ENCODE assay signal across 8 mouse cellular contexts in genomic region chr9:107901627-107901914, GRCm38 (mm10). TPM values are rescaled to one million over a fixed set of nuclear protein-coding genes. Genes with fewer than 3 reads are reported as not detected.
DNase-seq lines count a peak whose midpoint lies in the region; ATAC-seq and TF ChIP-seq lines count a peak whose summit lies in the region.

No protein-coding gene starts in this region.

- H3K9ac ChIP-seq in kidney, embryonic 16.5 days (replicated peaks; ENCODE audit: low read length) = peak overlapping the region; percentile 14; the same call in 1 of the 2 replicates
- H3K9ac ChIP-seq in neural tube, embryonic 13.5 days = peak overlapping the region; percentile 56; the same call in 1 of the 2 replicates
- H3K9ac ChIP-seq in lung, postnatal 0 days (replicated peaks; ENCODE audit: low read depth) = no peak overlapping the region

- no peak for TF ChIP-seq CTCF in lung, postnatal 0 days (IDR thresholded peaks at IDR 0.05)

- H3K9me3 ChIP-seq in kidney, embryonic 16.5 days (ENCODE audit: low read length) = no peaks in the 10 kb centered on the region
- H3K9me3 ChIP-seq in forebrain, embryonic 10.5 days = no peaks in the 10 kb centered on the region
- no peaks in the 10 kb centered on the region for H3K9me3 ChIP-seq in limb, embryonic 10.5 days (replicated peaks)
- no peaks in the 10 kb centered on the region for H3K9me3 ChIP-seq in neural tube, embryonic 13.5 days
- no peaks in the 10 kb centered on the region for H3K9me3 ChIP-seq in lung, postnatal 0 days (ENCODE audit: low read length)

- WGBS in kidney, embryonic 16.5 days = 12% methylated on average over 17 of the region's 17 CpGs
- 8% methylated on average over 17 of the region's 17 CpGs for WGBS in forebrain, embryonic 10.5 days
- WGBS in limb, embryonic 10.5 days = 13% methylated on average over 17 of the region's 17 CpGs
- 12% methylated on average over 17 of the region's 17 CpGs for WGBS in neural tube, embryonic 13.5 days
- 29% methylated on average over 17 of the region's 17 CpGs for WGBS in lung, postnatal 0 days

- no peak for ATAC-seq in kidney, embryonic 16.5 days (ENCODE audit: low FRiP score, low TSS enrichment)
- ATAC-seq in neural tube, embryonic 13.5 days (ENCODE audit: low read depth) = no peak; the same call in 1 of the 2 replicates
- no peak for ATAC-seq in lung, postnatal 0 days

- no peak for TF ChIP-seq EP300 in lung, postnatal 0 days (IDR thresholded peaks at IDR 0.05)

- H3K27me3 ChIP-seq in kidney, embryonic 16.5 days (ENCODE audit: insufficient read depth, low read length) = peaks cover 9% of the 10 kb centered on the region
- H3K27me3 ChIP-seq in forebrain, embryonic 10.5 days (ENCODE audit: poor library complexity, severe bottlenecking) = peaks cover 60% of the 10 kb centered on the region
- peaks cover 37% of the 10 kb centered on the region for H3K27me3 ChIP-seq in limb, embryonic 10.5 days (ENCODE audit: low read depth, poor library complexity, severe bottlenecking)
- H3K27me3 ChIP-seq in neural tube, embryonic 13.5 days = peaks cover 20% of the 10 kb centered on the region
- no peaks in the 10 kb centered on the region for H3K27me3 ChIP-seq in lung, postnatal 0 days (replicated peaks; ENCODE audit: insufficient read depth, low read length)

- H3K4me3 ChIP-seq in kidney, embryonic 16.5 days (ENCODE audit: low read length) = peak overlapping the region; percentile 45
- peak overlapping the region; percentile 55 for H3K4me3 ChIP-seq in forebrain, embryonic 10.5 days
- peak overlapping the region; percentile 54 for H3K4me3 ChIP-seq in limb, embryonic 10.5 days
- peak overlapping the region; percentile 31 for H3K4me3 ChIP-seq in neural tube, embryonic 13.5 days
- H3K4me3 ChIP-seq in lung, postnatal 0 days (ENCODE audit: low read depth, low read length) = no peak overlapping the region

- H3K36me3 ChIP-seq in kidney, embryonic 16.5 days (ENCODE audit: insufficient read depth, low read length) = no peaks in the 10 kb centered on the region
- peaks cover 15% of the 10 kb centered on the region for H3K36me3 ChIP-seq in forebrain, embryonic 10.5 days (replicated peaks)
- peaks cover 10% of the 10 kb centered on the region for H3K36me3 ChIP-seq in limb, embryonic 10.5 days
- peaks cover 46% of the 10 kb centered on the region for H3K36me3 ChIP-seq in neural tube, embryonic 13.5 days
- peaks cover 3% of the 10 kb centered on the region; the same call in 1 of the 2 replicates for H3K36me3 ChIP-seq in lung, postnatal 0 days (ENCODE audit: insufficient read depth, low read length)

- H3K4me2 ChIP-seq in kidney, embryonic 16.5 days (replicated peaks; ENCODE audit: low read depth, low read length) = peak overlapping the region; percentile 77
- H3K4me2 ChIP-seq in neural tube, embryonic 13.5 days = peak overlapping the region; percentile 58
- no peak overlapping the region for H3K4me2 ChIP-seq in lung, postnatal 0 days (replicated peaks; ENCODE audit: low read depth, low read length)

- H3K27ac ChIP-seq in kidney, embryonic 16.5 days (ENCODE audit: low read length) = no peak overlapping the region
- H3K27ac ChIP-seq in forebrain, embryonic 10.5 days = no peak overlapping the region; the same call in 1 of the 2 replicates
- H3K27ac ChIP-seq in limb, embryonic 10.5 days = no peak overlapping the region; the same call in 1 of the 2 replicates
- H3K27ac ChIP-seq in neural tube, embryonic 13.5 days (replicated peaks) = no peak overlapping the region
- no peak overlapping the region for H3K27ac ChIP-seq in lung, postnatal 0 days (ENCODE audit: low read length)

- DNase-seq in kidney, postnatal 36 days = no peak
- DNase-seq in forebrain, embryonic 10.5 days (ENCODE audit: extremely low spot score, low spot score) = no peak
- DNase-seq in limb, embryonic 10.5 days (ENCODE audit: low spot score) = no peak
- no peak for DNase-seq in thymus, postnatal 25 days
- no peak for DNase-seq in right cerebral cortex, postnatal 25 days
- no peak for DNase-seq in lung, postnatal 0 days (ENCODE audit: low spot score)

- peaks cover 30% of the 10 kb centered on the region for H3K4me1 ChIP-seq in kidney, embryonic 16.5 days (ENCODE audit: insufficient read depth, low read length)
- H3K4me1 ChIP-seq in forebrain, embryonic 10.5 days = peaks cover 33% of the 10 kb centered on the region
- peaks cover 29% of the 10 kb centered on the region for H3K4me1 ChIP-seq in limb, embryonic 10.5 days
- peaks cover 25% of the 10 kb centered on the region for H3K4me1 ChIP-seq in neural tube, embryonic 13.5 days (replicated peaks)
- H3K4me1 ChIP-seq in lung, postnatal 0 days (ENCODE audit: insufficient read depth, low read depth, low read length) = peaks cover 7% of the 10 kb centered on the region; the same call in 1 of the 2 replicates

RNA-seq across cellular contexts. Expression of gene Mst1r, which starts 5.1 kb away (rescaled TPM):
- polyA plus RNA-seq in kidney, embryonic 16.5 days (2015; fragmentation: Nextera tagmentation; extraction: Ambion mirVana) = 2.1 and 2.8 TPM in 2 replicates
- 0.49 and 0.60 TPM in 2 replicates for polyA plus RNA-seq in forebrain, embryonic 10.5 days (2016; fragmentation: Nextera tagmentation; extraction: Ambion mirVana)
- polyA plus RNA-seq in limb, embryonic 10.5 days (2016; fragmentation: Nextera tagmentation; extraction: Ambion mirVana) = 0.30 and 1.2 TPM in 2 replicates
- polyA plus RNA-seq in neural tube, embryonic 13.5 days (2015; fragmentation: Nextera tagmentation; extraction: Ambion mirVana) = 2.9 and 3.4 TPM in 2 replicates
- polyA plus RNA-seq in lung, postnatal 0 days (2015; fragmentation: Nextera tagmentation; extraction: Ambion mirVana) = 3.1 and 3.5 TPM in 2 replicates

RNA-seq across cellular contexts. Expression of gene Mon1a, which starts 13.6 kb away (rescaled TPM):
- 12.9 and 13.6 TPM in 2 replicates for polyA plus RNA-seq in kidney, embryonic 16.5 days (2015; fragmentation: Nextera tagmentation; extraction: Ambion mirVana)
- 12.2 and 12.5 TPM in 2 replicates for polyA plus RNA-seq in forebrain, embryonic 10.5 days (2016; fragmentation: Nextera tagmentation; extraction: Ambion mirVana)
- 10.9 and 11.6 TPM in 2 replicates for polyA plus RNA-seq in limb, embryonic 10.5 days (2016; fragmentation: Nextera tagmentation; extraction: Ambion mirVana)
- polyA plus RNA-seq in neural tube, embryonic 13.5 days (2015; fragmentation: Nextera tagmentation; extraction: Ambion mirVana) = 25.6 and 26.6 TPM in 2 replicates
- 12.3 and 12.8 TPM in 2 replicates for polyA plus RNA-seq in lung, postnatal 0 days (2015; fragmentation: Nextera tagmentation; extraction: Ambion mirVana)

RNA-seq across cellular contexts. Expression of gene Actl11, which starts 26.7 kb away (rescaled TPM):
- polyA plus RNA-seq in kidney, embryonic 16.5 days (2015; fragmentation: Nextera tagmentation; extraction: Ambion mirVana) = not detected in 2 replicates
- not detected in 2 replicates for polyA plus RNA-seq in forebrain, embryonic 10.5 days (2016; fragmentation: Nextera tagmentation; extraction: Ambion mirVana)
- polyA plus RNA-seq in limb, embryonic 10.5 days (2016; fragmentation: Nextera tagmentation; extraction: Ambion mirVana) = not detected in 2 replicates
- not detected in 2 replicates for polyA plus RNA-seq in neural tube, embryonic 13.5 days (2015; fragmentation: Nextera tagmentation; extraction: Ambion mirVana)
- not detected in 2 replicates for polyA plus RNA-seq in lung, postnatal 0 days (2015; fragmentation: Nextera tagmentation; extraction: Ambion mirVana)

RNA-seq across cellular contexts. Expression of gene Rbm6, which starts 28.5 kb away (rescaled TPM):
- 71.5 and 83.7 TPM in 2 replicates for polyA plus RNA-seq in kidney, embryonic 16.5 days (2015; fragmentation: Nextera tagmentation; extraction: Ambion mirVana)
- polyA plus RNA-seq in forebrain, embryonic 10.5 days (2016; fragmentation: Nextera tagmentation; extraction: Ambion mirVana) = 112 and 114 TPM in 2 replicates
- 96.4 and 116 TPM in 2 replicates for polyA plus RNA-seq in limb, embryonic 10.5 days (2016; fragmentation: Nextera tagmentation; extraction: Ambion mirVana)
- polyA plus RNA-seq in neural tube, embryonic 13.5 days (2015; fragmentation: Nextera tagmentation; extraction: Ambion mirVana) = 103 and 114 TPM in 2 replicates
- polyA plus RNA-seq in lung, postnatal 0 days (2015; fragmentation: Nextera tagmentation; extraction: Ambion mirVana) = 35.6 and 40.9 TPM in 2 replicates

RNA-seq across cellular contexts. Expression of gene Camkv, which starts 33.9 kb away (rescaled TPM):
- 2.0 and 2.2 TPM in 2 replicates for polyA plus RNA-seq in kidney, embryonic 16.5 days (2015; fragmentation: Nextera tagmentation; extraction: Ambion mirVana)
- 17.5 and 18.6 TPM in 2 replicates for polyA plus RNA-seq in forebrain, embryonic 10.5 days (2016; fragmentation: Nextera tagmentation; extraction: Ambion mirVana)
- polyA plus RNA-seq in limb, embryonic 10.5 days (2016; fragmentation: Nextera tagmentation; extraction: Ambion mirVana) = 7.5 and 9.9 TPM in 2 replicates
- 11.4 and 12.8 TPM in 2 replicates for polyA plus RNA-seq in neural tube, embryonic 13.5 days (2015; fragmentation: Nextera tagmentation; extraction: Ambion mirVana)
- 0.12 and 0.35 TPM in 2 replicates for polyA plus RNA-seq in lung, postnatal 0 days (2015; fragmentation: Nextera tagmentation; extraction: Ambion mirVana)
